In the genomic region with DNA sequence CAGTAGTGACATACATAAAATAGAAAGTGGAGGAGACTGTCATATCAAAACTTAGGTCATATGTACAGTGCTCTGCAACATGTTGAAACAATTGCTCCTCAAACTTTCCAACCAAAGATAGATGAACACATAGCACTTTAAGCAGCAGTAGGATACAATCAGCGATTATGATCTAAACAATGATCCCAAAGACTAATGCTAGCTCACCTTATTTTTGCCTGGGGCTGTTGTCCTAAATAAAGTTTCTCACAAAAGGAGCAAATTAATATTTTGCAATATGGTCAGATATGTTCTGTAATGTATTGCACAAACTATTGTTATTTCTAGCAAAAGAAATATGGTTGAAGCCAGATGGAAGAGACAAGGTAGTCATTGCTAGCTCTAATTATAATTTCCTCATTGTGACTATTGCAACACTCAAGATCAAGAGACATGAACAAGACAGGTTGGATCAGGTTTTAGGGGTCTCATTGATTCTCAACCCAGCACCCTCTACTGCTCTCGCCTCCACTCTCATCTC, we compare ENCODE assay signal across 16 mouse cellular contexts.
"Had no signal": no experiment of that assay in that cellular context is flagged by ENCODE, and none has a peak within 500 bp of the region (broad histone marks: within the 10 kb centered on the region; RNA-seq: fewer than 3 reads in every experiment).

No protein-coding gene starts in this region.

- H3K4me3 ChIP-seq: neural tube, embryonic 13.5 days; neural tube, embryonic 15.5 days; stomach, embryonic 15.5 days had no signal

- H3K4me1 ChIP-seq: stomach, embryonic 15.5 days had no signal

- H3K4me2 ChIP-seq: neural tube, embryonic 13.5 days; neural tube, embryonic 15.5 days; stomach, embryonic 15.5 days had no signal

- H3K9me3 ChIP-seq: neural tube, embryonic 13.5 days; neural tube, embryonic 15.5 days; stomach, embryonic 15.5 days had no signal

- H3K36me3 ChIP-seq: neural tube, embryonic 13.5 days; neural tube, embryonic 15.5 days; stomach, embryonic 15.5 days had no signal

- H3K27me3 ChIP-seq: neural tube, embryonic 13.5 days; neural tube, embryonic 15.5 days; stomach, embryonic 15.5 days had no signal

- H3K27ac ChIP-seq: neural tube, embryonic 13.5 days; neural tube, embryonic 15.5 days; stomach, embryonic 15.5 days; stomach, postnatal 0 days had no signal

- DNase-seq: retina, postnatal 1 day; right cerebral cortex, adult 18-20 months; right cerebral cortex, postnatal 14 days; right cerebral cortex, postnatal 25 days; right cerebral cortex, postnatal 4 days; spleen, adult 18-20 months; thymus, adult 18-20 months; thymus, adult 2 months; thymus, postnatal 14 days; thymus, postnatal 25 days; thymus, postnatal 36 days; thymus, postnatal 4 days had no signal

- H3K9ac ChIP-seq: neural tube, embryonic 13.5 days; neural tube, embryonic 15.5 days; stomach, embryonic 15.5 days had no signal
